Mouse (Mus musculus) T-helper 1 cell (primary cell): ENCODE results near the gene Cep135.

Source experiments
- in situ Hi-C: fragments of 300-600 bp; cut with MboI, MseI; formaldehyde crosslinking; loops from one replicate; pipeline ENCODE4 v1.15.1; 2025; ENCODE audit warnings: high pct_unique_total_duplicates

Gene Cep135

GRCm38 (mm10) chr5:76644234-76644633 is 55.7 kb downstream of the Cep135 start:
- in situ Hi-C loops = no loop called here

DNA sequence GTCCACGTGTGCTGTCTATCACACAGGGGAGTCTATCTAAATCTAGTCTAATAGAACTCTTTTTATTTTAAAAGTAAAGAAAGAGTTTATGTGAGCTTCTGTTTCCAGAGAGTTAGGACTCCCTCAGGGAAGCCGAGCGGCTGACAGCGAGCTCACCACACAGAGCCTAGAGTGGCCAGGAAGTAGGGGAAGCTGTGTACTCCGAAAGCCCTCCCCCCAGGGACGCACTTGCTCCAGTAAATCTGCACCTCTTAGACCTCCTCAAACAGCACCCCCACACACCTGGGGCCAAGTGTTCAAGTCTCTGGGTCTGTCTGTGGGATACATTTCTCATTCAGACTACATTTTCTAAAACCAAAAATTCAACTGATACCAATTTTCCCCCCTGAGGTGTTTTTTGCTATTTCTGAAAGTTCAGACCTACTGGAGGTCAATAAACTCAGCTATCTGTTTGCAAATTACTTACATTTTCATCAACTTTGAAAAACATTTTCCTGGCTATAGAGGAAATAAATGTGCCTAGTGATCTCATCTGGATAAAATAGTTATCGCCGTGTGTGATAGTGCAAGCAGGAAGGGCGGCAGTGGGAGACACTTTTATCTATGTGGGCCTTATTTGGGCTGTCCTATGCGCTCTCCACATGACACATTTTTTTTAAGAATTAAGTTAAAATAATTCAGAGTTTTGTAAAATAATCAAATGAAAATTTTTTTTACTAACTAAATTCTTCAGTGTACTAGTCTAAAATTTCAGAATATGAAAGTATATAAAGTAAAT is 56.8 kb downstream of the Cep135 start:
- in situ Hi-C loops = no loop called here

DNA sequence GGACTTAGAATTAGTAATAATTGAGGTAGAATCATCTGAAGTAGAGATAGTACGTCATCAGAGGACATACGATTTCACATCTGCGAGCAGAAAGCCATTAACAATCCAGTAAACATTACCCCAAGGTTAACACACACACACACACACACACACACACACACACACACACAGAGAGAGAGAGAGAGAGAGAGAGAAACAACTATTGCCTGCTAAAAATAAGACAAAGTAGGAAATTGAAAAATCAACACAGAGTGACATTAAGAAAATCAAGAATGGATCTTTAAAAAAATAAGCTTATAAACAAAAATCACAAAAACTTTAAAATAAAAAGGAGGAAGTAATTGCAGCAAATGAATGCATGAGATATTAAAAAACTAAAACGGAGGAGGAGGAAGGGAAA is 61.4 kb downstream of the Cep135 start:
- in situ Hi-C loops = no loop called here

DNA sequence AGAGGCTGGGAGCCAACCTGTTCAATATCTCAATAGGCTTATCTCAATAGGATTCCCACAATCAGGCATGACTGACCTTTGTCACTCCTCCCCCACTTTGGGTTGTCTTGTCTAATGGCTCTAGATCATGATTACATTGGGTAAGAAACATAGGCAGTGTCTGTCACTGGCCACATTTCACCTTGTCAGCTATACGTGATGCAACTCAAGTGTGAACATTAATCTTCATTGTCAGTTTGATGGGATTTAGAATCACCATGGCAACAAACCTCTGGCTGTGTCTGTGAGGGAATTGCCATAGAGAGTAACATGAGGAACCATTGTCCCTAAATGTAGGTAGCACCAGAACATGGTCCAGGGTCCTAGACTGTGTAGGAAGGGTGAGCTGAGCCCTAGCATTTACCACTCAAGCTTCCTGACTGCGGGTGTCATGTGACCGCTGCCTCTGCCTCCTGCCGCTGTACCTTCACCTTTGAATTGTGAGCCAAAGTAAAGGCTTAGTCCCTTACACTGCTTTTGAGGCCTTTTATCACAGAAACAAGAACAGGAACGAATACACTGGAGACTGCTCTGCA is 62.7 kb downstream of the Cep135 start:
- in situ Hi-C loops = no loop called here

DNA sequence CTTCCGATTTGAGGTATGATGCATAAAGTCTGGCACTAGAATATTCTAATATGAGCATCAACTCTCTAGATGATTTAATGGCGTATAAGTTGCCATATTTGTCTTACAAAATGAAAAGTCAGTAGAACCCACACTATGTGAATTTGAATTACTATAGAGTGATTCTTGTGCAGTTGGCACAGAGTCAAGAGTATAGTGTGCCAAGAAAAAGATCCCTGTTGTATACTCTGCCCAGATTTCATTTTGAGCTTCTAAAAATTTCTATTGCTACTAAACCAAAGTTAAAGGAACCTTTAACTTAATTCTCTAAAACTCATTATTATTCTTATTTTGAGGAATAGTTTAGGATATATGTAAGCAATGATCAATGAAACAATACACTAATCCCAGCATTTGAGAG is 67.7 kb downstream of the Cep135 start, which contains the start of gene C530008M17Rik:
TSS of gene C530008M17Rik (plus strand) at position 301 of the 400 bp plus-strand sequence.
- in situ Hi-C loops = no loop called here

DNA sequence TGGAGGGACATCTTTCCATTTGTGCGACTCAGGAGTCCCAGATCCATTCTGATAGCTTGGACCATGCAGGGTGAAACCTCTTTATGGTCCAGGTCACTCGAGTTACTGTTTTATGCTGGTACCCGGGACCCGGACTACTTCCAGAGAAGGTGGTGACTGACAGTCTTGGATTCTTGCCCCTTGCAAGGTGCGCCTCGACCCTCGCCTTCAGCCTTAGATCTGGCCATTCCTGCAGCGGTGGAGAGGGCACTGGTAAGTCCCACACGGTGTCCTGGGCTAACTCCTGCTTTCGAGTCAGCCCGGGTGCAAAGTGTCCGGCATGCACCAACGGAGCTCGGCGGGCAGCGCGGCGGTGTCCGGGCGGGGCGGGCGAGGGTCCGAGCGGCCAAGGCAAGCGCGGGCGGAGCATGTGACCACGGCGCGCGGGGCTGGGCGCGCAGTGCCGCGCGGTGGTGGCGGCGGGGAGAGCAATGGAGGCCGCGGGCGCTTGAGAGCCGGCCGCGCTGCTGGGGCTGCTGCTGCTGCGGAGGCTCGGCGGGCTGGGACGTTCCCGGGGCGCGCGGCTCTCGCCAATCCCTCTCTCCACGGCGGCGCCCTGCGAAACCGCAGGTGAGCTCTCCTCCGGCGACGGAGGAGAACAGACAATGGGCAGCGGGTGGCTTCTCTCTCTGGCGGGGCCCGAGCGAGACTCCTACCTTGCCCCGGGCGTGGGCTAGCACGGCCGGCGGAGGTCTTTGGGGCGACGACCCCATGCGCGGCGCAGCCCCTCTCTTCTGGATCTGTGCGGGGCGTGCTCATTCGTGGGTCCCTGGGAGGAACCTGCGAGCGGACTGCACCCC is 69.0 kb downstream of the Cep135 start:
- in situ Hi-C loops = no loop called here

- in situ Hi-C loops = no loop called here
These were observed 69.8 kb downstream of the Cep135 start for GRCm38 (mm10) chr5:76658084-76658934.

GRCm38 (mm10) chr5:76659958-76660635 is 71.6 kb downstream of the Cep135 start:
- in situ Hi-C loops = no loop called here

GRCm38 (mm10) chr5:76661310-76661709 is 72.8 kb downstream of the Cep135 start:
- in situ Hi-C loops = no loop called here

- in situ Hi-C loops = no loop called here
These were observed 76.4 kb downstream of the Cep135 start for GRCm38 (mm10) chr5:76664936-76665335.

- in situ Hi-C loops = no loop called here
These were observed 76.9 kb downstream of the Cep135 start for GRCm38 (mm10) chr5:76665421-76665820.

GRCm38 (mm10) chr5:76666026-76666756 is 77.7 kb downstream of the Cep135 start:
- in situ Hi-C loops = no loop called here

GRCm38 (mm10) chr5:76668118-76668517 is 79.6 kb downstream of the Cep135 start:
- in situ Hi-C loops = no loop called here

GRCm38 (mm10) chr5:76668547-76668946 is 80.0 kb downstream of the Cep135 start:
- in situ Hi-C loops = no loop called here

DNA sequence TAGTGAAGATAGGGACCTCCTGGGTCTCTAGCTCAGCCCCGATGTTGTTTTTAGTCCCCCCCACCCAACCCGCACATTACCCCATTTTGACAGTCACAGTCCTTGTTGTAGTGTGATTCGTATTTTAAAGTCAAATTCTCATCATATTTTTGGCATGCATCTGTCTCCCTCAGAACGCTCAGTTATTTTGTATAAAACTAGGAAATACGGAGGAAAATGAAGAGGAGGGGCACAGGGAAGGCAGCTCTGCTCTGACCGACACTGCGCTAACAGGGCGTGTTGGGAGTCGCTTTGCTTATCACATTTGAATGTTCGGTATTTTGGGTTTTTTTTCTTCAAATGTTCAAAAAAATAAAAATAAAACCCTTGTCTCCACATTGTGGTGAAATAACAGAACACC is 81.7 kb downstream of the Cep135 start:
- in situ Hi-C loops = no loop called here

DNA sequence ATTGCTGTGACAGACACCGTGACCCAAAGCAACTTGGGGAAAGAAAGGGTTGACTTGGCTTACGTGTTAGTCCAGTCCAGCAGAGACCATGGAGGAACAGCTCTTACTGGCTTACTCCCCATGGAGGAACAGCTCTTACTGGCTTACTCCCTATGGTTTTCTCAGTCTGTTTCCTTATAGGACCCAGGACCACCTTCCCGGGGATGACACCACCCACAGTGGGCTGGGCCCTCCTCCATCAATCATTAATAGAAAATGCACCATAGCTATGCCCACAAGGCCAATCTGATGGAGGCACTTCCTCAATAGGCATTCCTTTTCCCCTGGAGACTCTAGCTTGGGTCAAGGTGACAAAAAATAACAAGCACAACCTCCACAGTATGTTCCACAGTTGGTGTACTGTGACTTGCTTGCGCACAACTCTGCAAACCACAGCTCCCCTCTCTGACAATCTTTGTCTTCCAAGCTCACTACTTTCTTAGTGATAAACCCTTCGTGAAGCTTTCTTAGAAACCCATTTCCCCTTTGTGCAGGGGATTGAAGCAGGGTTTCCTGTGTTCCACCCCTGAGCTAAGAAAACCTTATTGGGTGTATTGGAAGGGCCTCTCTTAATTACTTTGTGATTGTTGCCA is 85.6 kb downstream of the Cep135 start:
- in situ Hi-C loops = no loop called here

DNA sequence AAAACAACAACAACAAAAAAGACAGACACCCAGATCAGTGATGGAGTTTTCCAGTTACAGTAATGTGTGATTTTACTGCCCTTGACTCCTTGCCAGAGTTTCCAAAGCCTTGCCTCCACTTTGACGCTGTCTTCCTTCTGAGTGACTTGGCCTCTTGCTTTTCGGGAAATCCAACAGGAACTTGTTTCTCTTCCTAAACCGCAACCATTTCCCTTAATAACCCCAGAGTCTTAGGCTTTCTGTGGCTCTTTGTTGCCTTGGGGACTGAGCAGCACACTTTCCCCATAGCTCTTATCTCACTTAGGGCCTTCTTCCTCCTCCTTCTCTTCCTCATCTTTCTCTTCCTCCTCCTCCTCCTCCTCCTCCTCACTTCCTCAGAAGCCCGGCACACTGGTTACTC is 86.9 kb downstream of the Cep135 start:
- in situ Hi-C loops = no loop called here

- in situ Hi-C loops = no loop called here
These were observed 92.5 kb downstream of the Cep135 start for GRCm38 (mm10) chr5:76680959-76681358.

DNA sequence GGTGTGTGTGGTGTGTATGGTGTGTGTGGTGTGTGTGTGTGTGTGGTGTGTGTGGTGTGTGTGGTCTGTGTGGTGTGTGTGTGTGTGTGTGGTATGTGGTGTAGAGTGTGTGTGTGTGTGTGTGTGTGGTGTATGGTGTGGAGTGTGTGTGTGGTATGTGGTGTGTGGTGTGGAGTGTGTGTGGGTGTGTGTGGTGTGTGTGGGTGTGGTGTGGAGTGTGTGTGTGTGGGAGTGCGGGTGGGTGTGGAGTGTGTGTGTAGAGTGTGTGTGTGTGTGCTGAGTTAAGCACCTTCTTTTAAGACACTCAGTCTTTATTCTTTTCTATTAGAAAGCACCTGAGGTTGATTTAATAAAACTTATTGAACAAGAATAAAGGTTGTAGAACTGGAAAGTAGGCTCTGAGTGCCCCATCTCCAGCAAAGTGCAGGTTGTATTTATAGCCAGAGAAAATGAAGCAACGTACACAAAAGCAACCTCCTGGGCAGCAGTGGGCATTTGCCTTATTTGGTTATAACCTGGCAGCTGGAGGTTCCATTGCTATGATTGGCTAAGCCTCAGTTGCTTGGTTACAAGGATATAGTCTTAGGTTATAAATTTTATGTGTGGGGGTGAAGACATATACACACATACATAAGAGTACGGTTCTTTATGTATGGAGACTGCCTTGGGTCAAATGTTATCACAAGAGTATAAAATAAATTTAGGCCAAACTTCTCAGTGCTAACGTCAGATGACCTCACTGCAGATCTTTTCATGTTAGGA is 93.6 kb downstream of the Cep135 start:
- in situ Hi-C loops = no loop called here
